Mouse (Mus musculus) hindbrain, embryonic 16.5 days (tissue): ENCODE data around the gene Vwa8. TPM values are rescaled to one million over a fixed set of nuclear protein-coding genes. Genes with fewer than 3 reads are reported as not detected.

Experiments used
- ATAC-seq: fragments of 200-750 bp; cut with Nextera tagmentation; 2 replicates; pipeline ENCODE4 v1.8.0; 2017; ENCODE audit warnings: moderate TSS enrichment, moderate library complexity
- H3K27ac ChIP-seq: fragments of 300-500 bp; sonication (generic); 2 replicates; pipeline ENCODE4 v1.5.1; 2014; ENCODE audit warnings: low read depth, mild to moderate bottlenecking, control low read depth, low read length, moderate library complexity
- H3K27me3 ChIP-seq: fragments of 300-500 bp; sonication (generic); replicated peaks from 2 replicates; pipeline ENCODE4 v1.6.1; 2014; ENCODE audit warnings: low read length; ENCODE audit not compliant: control insufficient read depth, insufficient read depth
- H3K36me3 ChIP-seq: fragments of 300-500 bp; sonication (generic); 2 replicates; pipeline ENCODE4 v1.6.1; 2014; ENCODE audit warnings: mild to moderate bottlenecking, low read length, moderate library complexity, mixed read lengths; ENCODE audit not compliant: control insufficient read depth, insufficient read depth
- H3K4me1 ChIP-seq: fragments of 300-500 bp; sonication (generic); 2 replicates; pipeline ENCODE4 v1.6.1; 2014; ENCODE audit warnings: low read depth, low read length; ENCODE audit not compliant: control insufficient read depth, insufficient read depth
- H3K4me2 ChIP-seq: fragments of 300-500 bp; sonication (generic); 2 replicates; pipeline ENCODE4 v1.6.1; 2014; ENCODE audit warnings: mild to moderate bottlenecking, low read length, control low read depth, moderate library complexity
- H3K4me3 ChIP-seq: fragments of 300-500 bp; sonication (generic); 2 replicates; pipeline ENCODE4 v1.5.1; 2014; ENCODE audit warnings: mild to moderate bottlenecking, low read length, control low read depth, moderate library complexity
- H3K9ac ChIP-seq: fragments of 300-500 bp; sonication (generic); 2 replicates; pipeline ENCODE4 v1.6.1; 2014; ENCODE audit warnings: low read depth, mild to moderate bottlenecking, control low read depth, low read length, moderate library complexity
- H3K9me3 ChIP-seq: fragments of 300-500 bp; sonication (generic); 2 replicates; pipeline ENCODE4 v1.6.1; 2014; ENCODE audit warnings: mild to moderate bottlenecking, low read length, moderate library complexity; ENCODE audit not compliant: control insufficient read depth
- whole genome bisulfite sequencing: fragments of 180-500 bp; shearing (Covaris S2); extraction: QIAGEN DNeasy Blood & Tissue Kit; methylation state at CpG from one replicate; pipeline ENCODE4 v1.1.7; 2014; 5-methylcytosine and 5-hydroxymethylcytosine counted together
- polyA plus RNA-seq: library from polyadenylated mRNA; unstranded; fragments of >200 nt; fragmentation: Nextera tagmentation; extraction: Ambion mirVana; gene quantifications from 2 replicates; pipeline ENCODE4 v1.2.1, GENCODE M21; 2015

Gene Vwa8
- polyA plus RNA-seq, 1 experiment from 2014 or later, result 7.9 TPM

DNA sequence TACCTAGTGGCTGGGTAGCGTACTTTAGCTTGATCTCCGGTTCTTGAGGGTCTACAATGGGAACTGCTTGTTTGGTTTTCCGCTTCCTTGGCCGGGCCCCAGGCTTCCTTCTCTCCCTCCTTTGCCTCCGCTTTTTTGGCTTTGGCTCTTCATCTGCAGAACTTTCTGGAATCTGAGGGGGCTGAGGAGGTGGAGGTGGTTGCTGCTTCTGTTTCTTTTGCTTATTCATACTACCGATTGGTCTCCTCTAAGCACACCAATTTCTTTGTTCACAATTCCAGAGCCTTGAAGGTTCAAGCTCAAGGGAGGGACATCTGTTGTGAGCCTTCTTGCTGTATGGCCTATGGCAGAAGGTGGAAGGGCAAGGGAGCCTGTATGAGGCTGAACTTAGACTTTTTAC, 365.3 kb downstream of the Vwa8 start:
- ATAC-seq, result no peak
- no peak overlapping the region for H3K9ac ChIP-seq
- H3K4me3 ChIP-seq, result no peak overlapping the region
- 91% methylated on average over 6 of the region's 6 CpGs for WGBS
- H3K27me3 ChIP-seq, result no peaks in the 10 kb centered on the region
- H3K4me1 ChIP-seq, result no peaks in the 10 kb centered on the region
- no peaks in the 10 kb centered on the region; the same call in 1 of the 2 replicates for H3K9me3 ChIP-seq
- H3K27ac ChIP-seq, result no peak overlapping the region
- no peak overlapping the region for H3K4me2 ChIP-seq
- no peaks in the 10 kb centered on the region for H3K36me3 ChIP-seq

GRCm38 (mm10) chr14:79214660-79215249, 365.9 kb downstream of the Vwa8 start:
- no peak overlapping the region for H3K4me2 ChIP-seq
- no peak overlapping the region for H3K9ac ChIP-seq
- no peak overlapping the region for H3K4me3 ChIP-seq
- H3K4me1 ChIP-seq, result no peaks in the 10 kb centered on the region
- no peaks in the 10 kb centered on the region for H3K36me3 ChIP-seq
- WGBS, result 88% methylated on average over 8 of the region's 8 CpGs
- no peaks in the 10 kb centered on the region for H3K27me3 ChIP-seq
- no peak overlapping the region for H3K27ac ChIP-seq
- no peak for ATAC-seq
- no peaks in the 10 kb centered on the region; the same call in 1 of the 2 replicates for H3K9me3 ChIP-seq

DNA sequence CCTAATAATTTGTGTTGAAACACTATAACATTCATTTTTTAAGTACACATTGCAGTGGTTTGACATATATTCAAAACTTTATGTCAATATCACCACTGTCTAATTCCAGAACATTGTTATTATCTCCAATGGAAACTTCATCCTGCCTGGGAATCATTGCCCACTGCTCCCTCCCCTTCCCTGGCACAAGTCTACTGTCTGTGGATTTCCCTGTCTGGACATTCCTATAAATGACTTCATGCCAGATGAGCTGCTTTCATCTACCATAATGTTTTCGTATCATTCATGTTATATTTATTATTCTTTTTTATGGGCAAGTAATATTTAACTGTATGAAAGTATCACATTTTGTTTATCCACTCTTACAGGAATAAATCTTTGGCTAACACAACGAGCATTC, 367.5 kb downstream of the Vwa8 start:
- 78% methylated on average over 2 of the region's 2 CpGs for WGBS

DNA sequence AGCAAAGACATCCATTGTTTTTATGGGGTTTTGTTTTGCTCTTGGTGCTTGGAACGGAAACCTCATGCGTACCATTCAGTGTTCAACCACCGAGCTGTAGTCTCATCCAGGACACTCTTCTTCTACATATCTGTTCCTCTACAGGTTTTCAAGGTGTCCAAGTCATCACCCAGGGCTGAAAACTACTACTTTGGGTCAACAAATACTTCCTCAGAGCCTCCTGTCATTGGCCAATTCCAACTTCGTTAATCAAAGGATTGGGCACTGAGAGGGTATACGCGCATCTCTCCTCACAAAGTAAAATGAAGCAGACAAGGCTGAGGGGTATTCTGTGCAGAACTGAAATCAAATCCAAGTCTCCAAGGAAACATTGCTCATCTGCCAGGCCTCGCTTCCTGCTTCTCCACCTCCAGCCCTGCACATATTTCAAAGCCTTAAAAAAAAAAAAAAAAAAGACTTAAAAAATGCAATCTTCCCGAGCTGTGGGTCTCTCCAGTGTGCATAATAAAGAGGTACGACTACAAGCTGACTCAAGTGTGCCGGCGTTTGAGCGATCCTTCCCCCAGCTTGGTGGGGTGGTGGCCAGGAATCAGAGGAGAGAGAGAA, 374.7 kb downstream of the Vwa8 start:
- WGBS, result 67% methylated on average over 12 of the region's 12 CpGs
- ATAC-seq, result no peak
- Histone ChIP-seq H3K27me3 (no peaks in the 10 kb centered on the region), H3K9ac (no peak overlapping the region), H3K36me3 (no peaks in the 10 kb centered on the region), H3K4me2 (no peak overlapping the region), H3K4me1 (no peaks in the 10 kb centered on the region), H3K27ac (no peak overlapping the region), H3K4me3 (no peak overlapping the region), H3K9me3 (no peaks in the 10 kb centered on the region)

More for the DNA sequence above, 367.5 kb downstream of the Vwa8 start:
- Histone ChIP-seq H3K4me1 (no peaks in the 10 kb centered on the region), H3K36me3 (no peaks in the 10 kb centered on the region), H3K9me3 (no peaks in the 10 kb centered on the region; the same call in 1 of the 2 replicates), H3K9ac (no peak overlapping the region), H3K4me2 (no peak overlapping the region), H3K4me3 (no peak overlapping the region), H3K27ac (no peak overlapping the region), H3K27me3 (no peaks in the 10 kb centered on the region)
- ATAC-seq, result no peak

- no peak overlapping the region for H3K27ac ChIP-seq
- no peaks in the 10 kb centered on the region for H3K36me3 ChIP-seq
These were observed 376.6 kb downstream of the Vwa8 start for GRCm38 (mm10) chr14:79225458-79225857.

GRCm38 (mm10) chr14:79226056-79226455, 377.2 kb downstream of the Vwa8 start:
- Histone ChIP-seq H3K27ac (no peak overlapping the region), H3K27me3 (no peaks in the 10 kb centered on the region), H3K4me3 (no peak overlapping the region), H3K36me3 (no peaks in the 10 kb centered on the region), H3K9ac (no peak overlapping the region), H3K4me1 (no peaks in the 10 kb centered on the region), H3K4me2 (no peak overlapping the region), H3K9me3 (no peaks in the 10 kb centered on the region)
- no peak for ATAC-seq
- WGBS, result 82% methylated on average over 9 of the region's 9 CpGs

More at GRCm38 (mm10) chr14:79225458-79225857, 376.6 kb downstream of the Vwa8 start:
- H3K4me3 ChIP-seq, result no peak overlapping the region
- ATAC-seq, result no peak
- H3K9ac ChIP-seq, result no peak overlapping the region
- no peaks in the 10 kb centered on the region for H3K27me3 ChIP-seq
- WGBS, result 82% methylated on average over 8 of the region's 8 CpGs
- no peak overlapping the region for H3K4me2 ChIP-seq
- H3K9me3 ChIP-seq, result no peaks in the 10 kb centered on the region
- H3K4me1 ChIP-seq, result no peaks in the 10 kb centered on the region

- no peak overlapping the region for H3K27ac ChIP-seq
- no peaks in the 10 kb centered on the region for H3K9me3 ChIP-seq
- H3K4me1 ChIP-seq, result no peaks in the 10 kb centered on the region
- H3K9ac ChIP-seq, result no peak overlapping the region
- H3K4me3 ChIP-seq, result no peak overlapping the region
- H3K4me2 ChIP-seq, result no peak overlapping the region
- ATAC-seq, result no peak
- WGBS, result 90% methylated on average over 6 of the region's 6 CpGs
- no peaks in the 10 kb centered on the region for H3K27me3 ChIP-seq
- no peaks in the 10 kb centered on the region for H3K36me3 ChIP-seq
These were observed 377.9 kb downstream of the Vwa8 start for GRCm38 (mm10) chr14:79226741-79227140.

DNA sequence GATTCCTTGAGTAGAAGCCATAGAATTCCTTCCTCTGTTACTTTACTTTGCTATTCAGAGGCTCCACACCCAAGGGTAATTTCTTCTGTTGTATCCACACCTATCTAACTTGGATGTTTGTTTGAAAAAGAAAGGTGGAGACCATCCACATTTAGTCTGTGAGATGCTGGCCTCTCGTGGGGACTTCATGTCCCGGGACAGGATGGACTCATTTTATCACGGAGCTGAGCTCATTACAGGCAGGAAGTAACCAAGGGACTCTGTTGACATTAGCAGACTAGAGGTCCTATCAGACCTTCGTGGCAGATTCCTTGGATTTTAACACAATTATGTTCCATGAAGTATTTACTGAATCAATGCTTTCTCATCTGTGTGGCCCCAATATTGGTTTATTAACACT, 379.1 kb downstream of the Vwa8 start:
- 74% methylated on average over 4 of the region's 4 CpGs for WGBS
- no peaks in the 10 kb centered on the region for H3K36me3 ChIP-seq
- H3K9me3 ChIP-seq, result no peaks in the 10 kb centered on the region
- ATAC-seq, result no peak
- H3K4me3 ChIP-seq, result no peak overlapping the region
- H3K4me1 ChIP-seq, result no peaks in the 10 kb centered on the region
- no peaks in the 10 kb centered on the region for H3K27me3 ChIP-seq
- no peak overlapping the region for H3K4me2 ChIP-seq
- H3K27ac ChIP-seq, result no peak overlapping the region
- H3K9ac ChIP-seq, result no peak overlapping the region

DNA sequence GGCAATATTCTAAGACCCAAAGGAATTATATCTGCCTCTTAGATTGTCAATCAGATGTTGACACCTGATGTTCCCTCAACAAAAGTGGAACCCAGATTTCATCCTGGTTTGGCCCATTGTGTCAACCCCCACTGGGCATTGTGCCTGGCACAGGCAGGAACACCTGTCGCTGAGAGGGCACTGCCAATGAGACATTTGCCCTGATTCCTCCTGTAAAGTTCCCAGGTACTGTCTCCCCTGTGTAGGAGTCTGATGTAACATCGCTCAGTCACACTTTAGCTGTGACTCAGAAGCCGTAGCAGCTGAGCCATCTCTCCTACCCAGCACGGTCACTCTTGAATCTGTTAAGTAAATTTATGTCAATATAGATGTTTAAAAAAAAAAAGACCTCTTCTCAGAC, 382.8 kb downstream of the Vwa8 start:
- no peaks in the 10 kb centered on the region for H3K27me3 ChIP-seq
- H3K4me3 ChIP-seq, result no peak overlapping the region
- no peak overlapping the region for H3K4me2 ChIP-seq
- H3K27ac ChIP-seq, result no peak overlapping the region
- no peaks in the 10 kb centered on the region for H3K9me3 ChIP-seq
- no peak overlapping the region for H3K9ac ChIP-seq
- no peak for ATAC-seq
- no peaks in the 10 kb centered on the region for H3K36me3 ChIP-seq
- no peaks in the 10 kb centered on the region for H3K4me1 ChIP-seq
- 93% methylated on average over 4 of the region's 4 CpGs for WGBS
